Mouse (Mus musculus): ENCODE results near the gene Thumpd3.

The Thumpd3 gene

GRCm38 (mm10) chr6:113037946-113038734 is 7.9 kb upstream of the Thumpd3 start:
- peak; percentile 89 for DNase-seq (ENCODE audit: low spot score)

GRCm38 (mm10) chr6:113038735-113039058 is 7.3 kb upstream of the Thumpd3 start:
- DNase-seq (ENCODE audit: low spot score): no peak

- DNase-seq (ENCODE audit: low spot score): no peak
These were observed 5.7 kb upstream of the Thumpd3 start for GRCm38 (mm10) chr6:113040319-113040718.

GRCm38 (mm10) chr6:113041215-113041990 is 4.6 kb upstream of the Thumpd3 start:
- no peak for DNase-seq (ENCODE audit: low spot score)

GRCm38 (mm10) chr6:113045575-113045974 is 450 bp upstream of the Thumpd3 start:
- peak; percentile 47 for DNase-seq (ENCODE audit: low spot score)

GRCm38 (mm10) chr6:113047016-113047746 is 1.2 kb downstream of the Thumpd3 start:
- DNase-seq (ENCODE audit: low spot score): peak; percentile 45

- DNase-seq (ENCODE audit: low spot score): no peak
These were observed 2.3 kb downstream of the Thumpd3 start for GRCm38 (mm10) chr6:113048371-113048770.

GRCm38 (mm10) chr6:113049159-113049558 is 3.1 kb downstream of the Thumpd3 start:
- no peak for DNase-seq (ENCODE audit: low spot score)

GRCm38 (mm10) chr6:113052972-113053371 is 6.9 kb downstream of the Thumpd3 start:
- no peak for DNase-seq (ENCODE audit: low spot score)

- DNase-seq (ENCODE audit: low spot score): no peak
These were observed 8.6 kb downstream of the Thumpd3 start for GRCm38 (mm10) chr6:113054552-113055107.

- DNase-seq (ENCODE audit: low spot score): no peak
These were observed 15.0 kb downstream of the Thumpd3 start for GRCm38 (mm10) chr6:113060892-113061563.

GRCm38 (mm10) chr6:113062253-113062652 is 16.2 kb downstream of the Thumpd3 start:
- peak; percentile 97 for DNase-seq (ENCODE audit: low spot score)

GRCm38 (mm10) chr6:113063363-113063762 is 17.3 kb downstream of the Thumpd3 start:
- no peak for DNase-seq (ENCODE audit: low spot score)

- no peak for DNase-seq (ENCODE audit: low spot score)
These were observed 19.2 kb downstream of the Thumpd3 start for GRCm38 (mm10) chr6:113065186-113065585.

- no peak for DNase-seq (ENCODE audit: low spot score)
These were observed 23.1 kb downstream of the Thumpd3 start for GRCm38 (mm10) chr6:113069154-113069553.

GRCm38 (mm10) chr6:113075261-113075660 is 29.2 kb downstream of the Thumpd3 start:
- peak; percentile 63 for DNase-seq (ENCODE audit: low spot score)

GRCm38 (mm10) chr6:113076012-113076685 is 30.1 kb downstream of the Thumpd3 start:
- peak; percentile 99 for DNase-seq (ENCODE audit: low spot score)

- peak; percentile 98 for DNase-seq (ENCODE audit: low spot score)
These were observed 30.9 kb downstream of the Thumpd3 start, which contains the start of gene Setd5 for GRCm38 (mm10) chr6:113076686-113077516. Gene Setd5, plus strand, starts transcription at chr6:113077365.

GRCm38 (mm10) chr6:113077569-113078030 is 31.6 kb downstream of the Thumpd3 start:
- DNase-seq (ENCODE audit: low spot score): no peak
